Mouse (Mus musculus) limb, embryonic 13.5 days (tissue): ENCODE results near the gene Asb15. TPM values are rescaled to one million over a fixed set of nuclear protein-coding genes. Genes with fewer than 3 reads are reported as not detected.

ENCODE experiments used
- ATAC-seq: fragments of 200-750 bp; cut with Nextera tagmentation; 2 replicates; pipeline ENCODE4 v1.8.0; 2017; ENCODE audit warnings: low read depth, moderate number of reproducible peaks, moderate TSS enrichment; ENCODE audit not compliant: low FRiP score
- H3K27ac ChIP-seq: fragments of 300-500 bp; sonication (generic); 2 replicates; pipeline ENCODE4 v1.5.1; 2015; ENCODE audit warnings: inconsistent platforms, mild to moderate bottlenecking, moderate library complexity
- H3K27me3 ChIP-seq: fragments of 300-500 bp; sonication (generic); 2 replicates; pipeline ENCODE4 v1.6.1; 2015; ENCODE audit warnings: mild to moderate bottlenecking, inconsistent platforms
- H3K36me3 ChIP-seq: fragments of 300-500 bp; sonication (generic); 2 replicates; pipeline ENCODE4 v1.6.1; 2015; ENCODE audit warnings: inconsistent platforms, mild to moderate bottlenecking, moderate library complexity
- H3K4me1 ChIP-seq: fragments of 300-500 bp; sonication (generic); 2 replicates; pipeline ENCODE4 v1.6.1; 2015; ENCODE audit warnings: inconsistent platforms
- H3K4me2 ChIP-seq: fragments of 300-500 bp; sonication (generic); replicated peaks from 2 replicates; pipeline ENCODE4 v1.6.1; 2015; ENCODE audit warnings: inconsistent platforms, mild to moderate bottlenecking, moderate library complexity
- H3K4me3 ChIP-seq: fragments of 300-500 bp; sonication (generic); 2 replicates; pipeline ENCODE4 v1.5.1; 2015; ENCODE audit warnings: moderate library complexity, mild to moderate bottlenecking, inconsistent platforms
- H3K9ac ChIP-seq: fragments of 300-500 bp; sonication (generic); 2 replicates; pipeline ENCODE4 v1.6.1; 2015; ENCODE audit warnings: mild to moderate bottlenecking, inconsistent platforms
- H3K9me3 ChIP-seq: fragments of 300-500 bp; sonication (generic); 2 replicates; pipeline ENCODE4 v1.6.1; 2016; ENCODE audit warnings: inconsistent platforms
- WGBS: fragments of 180-500 bp; shearing (Covaris S2); methylation state at CpG from one replicate; pipeline ENCODE4 v1.1.7; 2015; 5-methylcytosine and 5-hydroxymethylcytosine counted together
- polyA plus RNA-seq: library from polyadenylated mRNA; unstranded; fragments of >200 nt; fragmentation: Nextera tagmentation; extraction: Ambion mirVana; gene quantifications from 2 replicates; pipeline ENCODE4 v1.2.1, GENCODE M21; 2015

The Asb15 gene
- not detected in 2 replicates for polyA plus RNA-seq

GRCm38 (mm10) chr6:24528064-24528243, at the start of gene Asb15:
Gene Asb15 (plus strand): TSS chr6:24528144.
- H3K9me3 ChIP-seq, result no peaks in the 10 kb centered on the region
- ATAC-seq, result no peak
- H3K36me3 ChIP-seq, result peaks cover 6% of the 10 kb centered on the region; the same call in 1 of the 2 replicates
- peaks cover 18% of the 10 kb centered on the region for H3K4me1 ChIP-seq
- H3K9ac ChIP-seq, result peak within 1 kb of the TSS; percentile 82
- H3K27ac ChIP-seq, result no peak within 1 kb of the TSS; the same call in 1 of the 2 replicates
- peak within 1 kb of the TSS; percentile 83 for H3K4me2 ChIP-seq
- no peaks in the 10 kb centered on the region for H3K27me3 ChIP-seq
- peak within 1 kb of the TSS; percentile 84 for H3K4me3 ChIP-seq
- WGBS, result 51% methylated on average over 2 of the region's 2 CpGs

DNA sequence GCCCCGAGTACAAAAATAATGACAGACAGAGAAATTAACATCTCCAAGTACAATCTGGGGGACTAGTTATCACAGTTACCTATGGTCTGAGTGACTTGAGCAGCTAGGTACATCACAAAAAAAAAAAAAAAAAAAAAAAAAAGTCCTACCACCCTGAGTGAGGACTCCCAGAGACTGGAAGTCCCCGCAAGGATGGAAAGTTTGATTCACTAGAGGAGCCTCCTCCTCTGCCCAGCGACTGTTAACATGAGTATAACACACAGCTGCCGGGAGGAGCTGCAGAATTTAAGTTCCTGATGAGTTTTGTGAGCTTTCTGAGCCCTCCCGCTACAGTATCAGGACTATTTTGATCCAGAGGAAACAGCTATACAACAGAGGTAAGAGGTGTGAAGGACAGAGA, 41.4 kb upstream of the Asb15 start:
- H3K4me2 ChIP-seq, result no peak overlapping the region
- H3K27me3 ChIP-seq, result no peaks in the 10 kb centered on the region
- H3K36me3 ChIP-seq, result no peaks in the 10 kb centered on the region
- WGBS, result 74% methylated on average over 5 of the region's 5 CpGs
- no peaks in the 10 kb centered on the region for H3K9me3 ChIP-seq
- no peak overlapping the region for H3K9ac ChIP-seq
- H3K27ac ChIP-seq, result no peak overlapping the region
- no peak overlapping the region for H3K4me3 ChIP-seq
- no peak for ATAC-seq
- H3K4me1 ChIP-seq, result no peaks in the 10 kb centered on the region

- Histone ChIP-seq H3K4me1 (no peaks in the 10 kb centered on the region), H3K9me3 (no peaks in the 10 kb centered on the region), H3K36me3 (no peaks in the 10 kb centered on the region), H3K4me3 (no peak overlapping the region), H3K27me3 (no peaks in the 10 kb centered on the region), H3K27ac (no peak overlapping the region), H3K4me2 (no peak overlapping the region), H3K9ac (no peak overlapping the region)
- WGBS, result 19% methylated on average over 1 of the region's 1 CpGs
- no peak for ATAC-seq
Measured at GRCm38 (mm10) chr6:24490341-24490740, 37.6 kb upstream of the Asb15 start.

DNA sequence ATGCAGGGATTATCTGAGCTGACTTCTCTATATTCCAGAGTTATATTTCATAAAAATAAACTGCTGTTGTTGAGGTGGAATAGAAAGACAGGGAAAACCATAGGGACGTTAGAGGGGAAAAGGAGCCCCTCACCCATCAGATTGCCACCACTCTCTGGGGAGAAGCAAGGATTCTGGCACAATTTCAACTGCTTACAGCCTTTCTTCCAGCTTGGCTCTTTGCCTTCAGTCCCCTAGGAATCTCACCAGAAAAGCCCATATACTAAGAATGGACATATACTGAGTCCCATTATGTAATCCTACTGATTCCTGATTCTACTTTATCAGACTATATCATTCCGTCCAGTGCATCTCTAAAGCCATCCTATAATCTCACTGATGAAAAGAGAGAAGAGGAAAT, 23.8 kb upstream of the Asb15 start:
- Histone ChIP-seq H3K9ac (no peak overlapping the region), H3K27me3 (no peaks in the 10 kb centered on the region), H3K27ac (no peak overlapping the region), H3K4me2 (no peak overlapping the region), H3K9me3 (no peaks in the 10 kb centered on the region), H3K4me1 (no peaks in the 10 kb centered on the region), H3K4me3 (no peak overlapping the region), H3K36me3 (no peaks in the 10 kb centered on the region)
- 68% methylated on average over 2 of the region's 2 CpGs for WGBS
- ATAC-seq, result no peak

DNA sequence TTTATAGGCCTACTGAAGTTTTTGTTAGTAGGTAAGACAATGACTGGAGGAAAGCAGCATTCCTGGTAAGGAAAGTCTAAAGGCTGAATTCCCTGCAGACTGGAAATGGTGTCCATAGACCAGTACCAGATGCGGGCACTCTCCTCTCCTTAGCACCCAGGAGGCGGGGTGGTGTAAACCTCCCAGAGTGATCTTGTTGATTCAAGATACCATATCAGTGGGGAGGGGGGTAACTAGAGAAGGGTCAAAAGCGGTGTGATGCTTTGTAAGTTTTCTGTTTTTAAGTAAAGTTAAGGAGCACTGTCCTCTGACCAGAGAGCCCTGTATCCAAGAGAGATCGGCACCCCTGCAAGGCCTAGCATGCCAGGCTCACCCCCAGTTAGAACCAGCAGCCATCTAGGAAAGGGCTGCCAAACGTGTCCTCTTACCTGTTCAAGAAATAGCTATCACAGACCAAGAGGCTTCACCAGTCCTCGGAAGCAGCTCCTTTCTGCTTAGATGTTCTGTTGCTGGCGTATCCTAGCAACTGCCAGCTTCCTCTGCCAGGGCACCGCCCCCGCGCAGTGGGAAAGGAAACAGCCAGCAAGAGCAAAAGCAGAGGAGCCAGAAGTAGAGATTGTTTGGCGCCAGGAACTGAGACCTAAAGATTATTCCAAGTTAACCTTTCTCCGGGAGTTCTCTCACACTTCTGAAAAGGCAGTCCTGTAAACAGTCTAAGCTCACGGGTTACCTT, 13.2 kb upstream of the Asb15 start, which contains the start of gene Iqub:
TSS of gene Iqub (minus strand) at position 516 of the 733 bp plus-strand sequence.
- 26% methylated on average over 13 of the region's 13 CpGs for WGBS

GRCm38 (mm10) chr6:24516197-24516596, 11.7 kb upstream of the Asb15 start:
- Histone ChIP-seq H3K4me2 (no peak overlapping the region), H3K27ac (no peak overlapping the region), H3K27me3 (no peaks in the 10 kb centered on the region), H3K4me3 (no peak overlapping the region), H3K9me3 (no peaks in the 10 kb centered on the region), H3K36me3 (peaks cover 24% of the 10 kb centered on the region), H3K4me1 (peaks cover 5% of the 10 kb centered on the region; the same call in 1 of the 2 replicates), H3K9ac (no peak overlapping the region)
- peak; percentile 54; the same call in 1 of the 2 replicates for ATAC-seq
- WGBS, result 46% methylated on average over 2 of the region's 2 CpGs

More for the DNA sequence above, 13.2 kb upstream of the Asb15 start, which contains the start of gene Iqub:
- Histone ChIP-seq H3K27ac (no peak within 1 kb of the TSS), H3K27me3 (no peaks in the 10 kb centered on the region), H3K4me1 (peaks cover 5% of the 10 kb centered on the region; the same call in 1 of the 2 replicates), H3K9ac (peak within 1 kb of the TSS; percentile 20), H3K4me3 (no peak within 1 kb of the TSS), H3K9me3 (no peaks in the 10 kb centered on the region), H3K36me3 (peaks cover 13% of the 10 kb centered on the region), H3K4me2 (peak within 1 kb of the TSS; percentile 17)
- ATAC-seq, result peak; percentile 64

- H3K36me3 ChIP-seq, result peaks cover 25% of the 10 kb centered on the region
- no peaks in the 10 kb centered on the region for H3K9me3 ChIP-seq
- H3K4me2 ChIP-seq, result peak overlapping the region; percentile 83
- no peak for ATAC-seq
- H3K4me1 ChIP-seq, result peaks cover 14% of the 10 kb centered on the region
- 90% methylated on average over 3 of the region's 3 CpGs for WGBS
- H3K27me3 ChIP-seq, result no peaks in the 10 kb centered on the region
- H3K9ac ChIP-seq, result no peak overlapping the region
- 0 out of 2 replicates have a peak overlapping the region, but pooled peaks have one; percentile 5 for H3K4me3 ChIP-seq
- H3K27ac ChIP-seq, result no peak overlapping the region
Measured at GRCm38 (mm10) chr6:24525705-24526104, 2.2 kb upstream of the Asb15 start.

DNA sequence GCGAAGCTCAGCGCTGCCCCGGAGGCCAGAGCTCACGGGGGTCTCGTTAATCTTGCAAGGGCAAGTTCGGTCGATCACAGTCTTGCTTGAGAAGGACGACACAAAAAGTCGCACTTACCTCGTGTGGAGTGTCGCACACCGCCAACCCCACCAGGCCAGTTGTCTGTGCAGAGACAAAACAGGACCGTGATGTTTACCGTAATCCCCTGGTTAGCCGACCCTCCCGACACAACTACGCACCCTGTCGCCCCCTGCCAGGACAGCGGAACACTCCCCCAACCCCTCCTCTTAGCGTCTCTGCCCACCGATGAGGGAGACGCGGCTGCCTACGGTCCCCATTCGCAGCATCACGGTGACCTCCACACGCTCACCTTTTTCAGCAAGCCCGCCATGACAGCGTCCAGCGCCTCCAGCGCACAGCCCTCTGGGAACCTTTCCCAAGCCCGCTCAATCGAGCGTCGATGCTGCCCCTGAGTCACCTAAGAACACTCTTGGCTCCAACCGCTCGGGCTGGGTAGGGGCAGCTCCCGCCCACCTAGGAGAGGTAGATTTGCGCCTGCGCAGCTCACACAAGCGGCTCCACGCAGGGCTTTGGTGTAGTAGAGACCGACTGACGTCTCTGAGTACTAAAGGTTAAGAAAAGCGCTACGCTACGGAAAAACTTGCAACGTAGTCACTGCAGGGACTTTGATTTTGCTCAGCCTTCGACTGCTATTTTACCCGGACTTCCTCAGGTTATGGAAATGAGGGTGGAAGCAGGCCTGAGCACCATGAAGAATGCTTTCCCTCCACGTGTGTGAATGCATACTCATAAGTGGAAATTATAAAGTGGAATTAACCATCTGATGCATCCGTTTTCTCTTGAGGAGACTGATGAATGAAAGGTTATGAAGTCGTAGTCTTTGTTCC, 535 bp upstream of the Asb15 start, which contains the start of gene Ndufa5:
TSS of gene Ndufa5 (minus strand) at position 859 of the 909 bp plus-strand sequence.
- peak; percentile 99 for ATAC-seq
- peak within 1 kb of the TSS; percentile 84 for H3K4me3 ChIP-seq
- H3K36me3 ChIP-seq, result peaks cover 8% of the 10 kb centered on the region; the same call in 1 of the 2 replicates
- H3K4me1 ChIP-seq, result peaks cover 18% of the 10 kb centered on the region
- no peaks in the 10 kb centered on the region for H3K27me3 ChIP-seq
- H3K4me2 ChIP-seq, result peak within 1 kb of the TSS; percentile 83
- peak within 1 kb of the TSS; percentile 82 for H3K9ac ChIP-seq
- H3K9me3 ChIP-seq, result no peaks in the 10 kb centered on the region
- H3K27ac ChIP-seq, result no peak within 1 kb of the TSS; the same call in 1 of the 2 replicates
- under 1% methylated on average over 53 of the region's 53 CpGs for WGBS

DNA sequence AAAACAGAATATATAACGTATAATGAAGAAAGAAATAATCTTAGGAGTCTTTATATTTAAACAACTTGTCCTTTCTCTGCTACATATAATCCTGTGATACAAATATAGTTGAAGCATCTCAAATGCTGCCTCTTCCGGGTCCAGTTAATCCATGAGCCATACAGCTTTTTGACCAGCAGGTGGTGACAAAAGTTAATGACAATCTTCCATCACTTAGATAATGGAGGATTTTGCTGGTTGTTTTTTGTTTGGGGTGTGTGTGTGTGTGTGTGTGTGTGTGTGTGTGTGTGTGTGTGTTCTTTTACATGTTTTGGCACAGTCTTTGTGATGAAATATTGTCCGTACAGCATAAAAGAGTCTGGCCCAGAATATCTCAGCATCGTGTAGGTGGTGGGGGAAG, 2.2 kb downstream of the Asb15 start:
- H3K9ac ChIP-seq, result no peak overlapping the region

DNA sequence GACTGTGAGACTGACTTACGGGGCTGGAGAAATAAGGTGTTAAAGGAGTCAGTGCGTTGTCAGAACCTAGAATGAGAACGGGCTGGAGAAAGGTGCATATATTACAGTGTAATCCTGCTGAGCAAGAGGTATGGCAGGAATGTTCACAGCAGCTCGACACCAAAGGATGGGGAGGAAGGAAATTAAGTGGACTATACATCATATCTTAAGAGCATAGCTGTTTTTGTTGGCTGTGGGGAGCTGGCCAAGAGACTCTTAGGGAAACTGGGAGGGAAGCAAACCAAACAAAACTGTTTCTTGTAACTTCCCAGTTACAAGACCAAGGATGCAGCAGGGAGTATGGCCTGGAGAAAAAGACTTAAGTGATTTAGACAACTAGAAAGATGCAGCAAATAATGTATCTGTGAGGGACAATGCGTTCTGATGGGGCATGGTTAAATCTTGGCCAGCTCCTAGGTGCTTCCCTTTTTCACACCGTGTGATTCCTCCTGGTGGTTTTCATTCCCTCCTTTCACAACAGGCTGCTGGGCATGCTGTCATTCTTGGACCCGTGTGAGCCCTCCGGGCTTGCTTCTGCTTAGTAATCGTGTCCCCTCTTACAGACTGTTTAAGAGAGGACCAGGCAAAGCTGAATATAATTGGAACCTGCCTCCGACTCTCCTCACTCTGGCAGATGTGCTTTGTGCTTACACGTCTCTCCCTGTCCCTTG, 2.9 kb downstream of the Asb15 start:
- Histone ChIP-seq H3K4me3 (peak overlapping the region; percentile 21; the same call in 1 of the 2 replicates), H3K27me3 (no peaks in the 10 kb centered on the region), H3K9me3 (no peaks in the 10 kb centered on the region), H3K36me3 (no peaks in the 10 kb centered on the region), H3K27ac (no peak overlapping the region), H3K4me2 (peak overlapping the region; percentile 46), H3K4me1 (peaks cover 13% of the 10 kb centered on the region), H3K9ac (no peak overlapping the region)
- no peak for ATAC-seq
- 52% methylated on average over 11 of the region's 11 CpGs for WGBS

More for the DNA sequence above, 2.2 kb downstream of the Asb15 start:
- Histone ChIP-seq H3K4me2 (peak overlapping the region; percentile 46), H3K27ac (no peak overlapping the region), H3K9me3 (no peaks in the 10 kb centered on the region), H3K4me3 (peak overlapping the region; percentile 21), H3K36me3 (no peaks in the 10 kb centered on the region; the same call in 1 of the 2 replicates), H3K4me1 (peaks cover 18% of the 10 kb centered on the region), H3K27me3 (no peaks in the 10 kb centered on the region)
- ATAC-seq, result no peak
- WGBS, result 26% methylated on average over 4 of the region's 4 CpGs

- Histone ChIP-seq H3K4me3 (no peak overlapping the region), H3K27ac (no peak overlapping the region), H3K9me3 (no peaks in the 10 kb centered on the region), H3K9ac (no peak overlapping the region), H3K4me1 (peaks cover 4% of the 10 kb centered on the region; the same call in 1 of the 2 replicates), H3K27me3 (no peaks in the 10 kb centered on the region), H3K36me3 (no peaks in the 10 kb centered on the region), H3K4me2 (no peak overlapping the region)
- 72% methylated on average over 3 of the region's 3 CpGs for WGBS
- no peak for ATAC-seq
Measured at GRCm38 (mm10) chr6:24532804-24533203, 4.9 kb downstream of the Asb15 start.
